Mouse (Mus musculus) liver, embryonic 11.5 days (tissue): ENCODE results near the gene Mier2. TPM values are rescaled to one million over a fixed set of nuclear protein-coding genes. Genes with fewer than 3 reads are reported as not detected.

ENCODE experiments used
- microRNA-seq: library from miRNA; unstranded; fragments of <30 nt; microRNA quantifications from one replicate; pipeline ENCODE4, GENCODE M21; 2017; ENCODE audit warnings: borderline number of aligned reads
- polyA plus RNA-seq: library from polyadenylated mRNA; unstranded; fragments of >200 nt; fragmentation: Nextera tagmentation; extraction: Ambion mirVana; gene quantifications from 2 replicates; pipeline ENCODE4 v1.2.1, GENCODE M21; 2014

Mier2 gene
- polyA plus RNA-seq, 1 experiment from 2014 or later: 33.1 TPM

Small RNAs within 50 kb of the gene (microRNA-seq; reads per million reads assigned to microRNA genes)
- not detected for gene Mir6909

Other genes starting within 250 kb of the Mier2 start
- gene Vmn2r82, start 198.7 kb downstream of the Mier2 start, polyA plus RNA-seq: not detected in 2 replicates
- gene Vmn2r83, start 86.5 kb downstream of the Mier2 start, polyA plus RNA-seq: not detected in 2 replicates
- 27.1 and 30.1 TPM in 2 replicates for gene Plpp2, start 21.4 kb downstream of the Mier2 start, polyA plus RNA-seq
- gene Theg, start 32.1 kb upstream of the Mier2 start, polyA plus RNA-seq: not detected in 2 replicates
- gene C2cd4c, start 58.8 kb upstream of the Mier2 start, polyA plus RNA-seq: not detected in 2 replicates
- 2.0 and 2.1 TPM in 2 replicates for gene Shc2, start 82.7 kb upstream of the Mier2 start, polyA plus RNA-seq
- gene Odf3l2, start 90.5 kb upstream of the Mier2 start, polyA plus RNA-seq: not detected in 2 replicates
- 1.1 and 1.4 TPM in 2 replicates for gene Madcam1, start 109.4 kb upstream of the Mier2 start, polyA plus RNA-seq
- 48.5 and 50.5 TPM in 2 replicates for gene Tpgs1, start 114.2 kb upstream of the Mier2 start, polyA plus RNA-seq
- 213 and 236 TPM in 2 replicates for gene Cdc34, start 127.0 kb upstream of the Mier2 start, polyA plus RNA-seq
- 0.16 and 0.45 TPM in 2 replicates for gene Gzmm, start 133.8 kb upstream of the Mier2 start, polyA plus RNA-seq
- gene Bsg, start 149.3 kb upstream of the Mier2 start, polyA plus RNA-seq: 992 and 1,001 TPM in 2 replicates
- not detected in 2 replicates for gene Hcn2, start 161.4 kb upstream of the Mier2 start, polyA plus RNA-seq
- gene Polrmt, start 191.4 kb upstream of the Mier2 start, polyA plus RNA-seq: 36.5 and 41.5 TPM in 2 replicates
- 0.23 TPM in 1 of 2 replicates, not detected in the other for gene Fgf22, start 199.9 kb upstream of the Mier2 start, polyA plus RNA-seq
- 105 and 119 TPM in 2 replicates for gene Rnf126, start 211.8 kb upstream of the Mier2 start, polyA plus RNA-seq
- 1.8 and 2.6 TPM in 2 replicates for gene Fstl3, start 222.1 kb upstream of the Mier2 start, polyA plus RNA-seq
- gene Prss57, start 235.8 kb upstream of the Mier2 start, polyA plus RNA-seq: 1.5 and 1.7 TPM in 2 replicates
- 27.6 and 28.6 TPM in 2 replicates for gene Palm, start 238.4 kb upstream of the Mier2 start, polyA plus RNA-seq